Mouse (Mus musculus) E14TG2a.4 (cell line): ENCODE results near the gene Atp13a4.

ENCODE experiments used
- CTCF ChIP-seq: conservative IDR thresholded peaks from 2 replicates; pipeline ENCODE4 v1.5.1; 2014; ENCODE audit warnings: low read length
- POU5F1 ChIP-seq: IDR thresholded peaks from 2 replicates; pipeline ENCODE4 v1.6.1; 2014; ENCODE audit warnings: low read length, borderline replicate concordance

GRCm38 (mm10) chr16:29512495-29512894 is 32.2 kb downstream of the Atp13a4 start:
- TF ChIP-seq CTCF = no peak
- no peak for TF ChIP-seq POU5F1
